Comparison of ENCODE assay signal across 17 mouse cellular contexts in the genomic region with DNA sequence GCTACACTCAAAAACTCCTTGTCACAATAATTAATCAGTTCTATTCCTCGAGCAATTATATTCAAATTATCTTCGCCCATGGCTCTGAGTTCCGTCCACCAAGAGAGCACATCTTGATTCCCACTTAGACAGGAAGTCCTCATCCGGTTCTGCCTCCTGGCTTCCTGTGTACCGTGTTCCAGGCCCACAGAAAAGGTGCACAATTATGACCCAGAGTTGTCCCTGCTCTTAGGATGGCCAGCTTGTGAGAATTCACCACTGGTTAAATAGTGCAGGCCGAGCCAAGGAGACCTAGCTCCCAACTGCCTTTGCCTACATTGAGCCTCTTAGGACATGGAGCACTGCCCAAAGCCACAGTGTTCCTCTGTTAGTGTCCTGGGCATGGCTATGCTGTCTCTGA.
"Had no signal": no experiment of that assay in that cellular context is flagged by ENCODE, and none has a peak within 500 bp of the region (broad histone marks: within the 10 kb centered on the region; RNA-seq: fewer than 3 reads in every experiment).

No protein-coding gene starts in this region.

- H3K27ac ChIP-seq: midbrain, embryonic 10.5 days; midbrain, embryonic 12.5 days; neural tube, embryonic 13.5 days; neural tube, embryonic 15.5 days had no signal

- H3K4me3 ChIP-seq: midbrain, embryonic 10.5 days; midbrain, embryonic 12.5 days; myocyte; neural tube, embryonic 13.5 days; neural tube, embryonic 15.5 days had no signal

- H3K4me2 ChIP-seq: lung, embryonic 14.5 days; midbrain, embryonic 12.5 days; neural tube, embryonic 13.5 days; neural tube, embryonic 15.5 days had no signal

- H3K27me3 ChIP-seq: neural tube, embryonic 13.5 days; neural tube, embryonic 15.5 days had no signal

- DNase-seq: lung, embryonic 14.5 days; lung, postnatal 10 days; lung, postnatal 4 days; midbrain, embryonic 14.5 days; right cerebral cortex, adult 18-20 months; right cerebral cortex, postnatal 25 days; right cerebral cortex, postnatal 4 days; spleen, adult 18-20 months; thymus, adult 18-20 months; thymus, postnatal 14 days; thymus, postnatal 36 days had no signal

- H3K36me3 ChIP-seq: midbrain, embryonic 10.5 days; midbrain, embryonic 12.5 days; neural tube, embryonic 13.5 days; neural tube, embryonic 15.5 days had no signal

- H3K9ac ChIP-seq: lung, embryonic 14.5 days; midbrain, embryonic 12.5 days; neural tube, embryonic 13.5 days; neural tube, embryonic 15.5 days had no signal

- ATAC-seq: midbrain, embryonic 16.5 days had no signal

- H3K9me3 ChIP-seq: midbrain, embryonic 10.5 days; midbrain, embryonic 12.5 days; neural tube, embryonic 13.5 days; neural tube, embryonic 15.5 days had no signal
